Mouse (Mus musculus) stomach, postnatal 0 days (tissue): ENCODE data around the gene Ramp1. TPM values are rescaled to one million over a fixed set of nuclear protein-coding genes. Genes with fewer than 3 reads are reported as not detected.
A peak's percentile ranks its signal among the peaks of the same experiment; 100 is the strongest.

ENCODE experiments used
- ATAC-seq: fragments of 200-750 bp; cut with Nextera tagmentation; 2 replicates; pipeline ENCODE4 v1.8.0; 2017; ENCODE audit not compliant: low FRiP score, low TSS enrichment
- DNase-seq: peaks from one replicate; pipeline ENCODE4 v3.0.0-alpha.2; 2016; ENCODE audit warnings: low spot score
- H3K27ac ChIP-seq: fragments of 300-500 bp; sonication (generic); replicated peaks from 2 replicates; pipeline ENCODE4 v1.5.1; 2014; ENCODE audit warnings: mild to moderate bottlenecking, control low read depth
- H3K27me3 ChIP-seq: fragments of 300-500 bp; sonication (generic); 2 replicates; pipeline ENCODE4 v1.6.1; 2014; ENCODE audit warnings: low read length; ENCODE audit not compliant: control insufficient read depth, insufficient read depth
- H3K36me3 ChIP-seq: fragments of 300-500 bp; sonication (generic); 2 replicates; pipeline ENCODE4 v1.6.1; 2014; ENCODE audit warnings: low read length, mixed read lengths; ENCODE audit not compliant: control insufficient read depth, insufficient read depth
- H3K4me1 ChIP-seq: fragments of 300-500 bp; sonication (generic); replicated peaks from 2 replicates; pipeline ENCODE4 v1.6.1; 2014; ENCODE audit warnings: antibody characterized with exemption; ENCODE audit not compliant: control insufficient read depth, insufficient read depth
- H3K4me2 ChIP-seq: fragments of 300-500 bp; sonication (generic); replicated peaks from 2 replicates; pipeline ENCODE4 v1.6.1; 2014; ENCODE audit warnings: low read depth, mild to moderate bottlenecking, control low read depth, moderate library complexity
- H3K4me3 ChIP-seq: fragments of 300-500 bp; sonication (generic); 2 replicates; pipeline ENCODE4 v1.5.1; 2014; ENCODE audit warnings: low read depth, low read length, control low read depth
- H3K9ac ChIP-seq: fragments of 300-500 bp; sonication (generic); 2 replicates; pipeline ENCODE4 v1.6.1; 2014; ENCODE audit warnings: mild to moderate bottlenecking, low read length, control low read depth, mixed read lengths
- H3K9me3 ChIP-seq: fragments of 300-500 bp; sonication (generic); 2 replicates; pipeline ENCODE4 v1.6.1; 2016; ENCODE audit warnings: low read length; ENCODE audit not compliant: control insufficient read depth
- CTCF ChIP-seq: IDR thresholded peaks from 2 replicates; pipeline ENCODE4 v1.5.1; 2016; ENCODE audit warnings: antibody characterized with exemption, low read depth, mild to moderate bottlenecking, moderate library complexity
- EP300 ChIP-seq: optimal IDR thresholded peaks from 2 replicates; pipeline ENCODE3; 2016; ENCODE audit warnings: antibody characterized with exemption
- WGBS: fragments of 180-500 bp; shearing (Covaris S2); extraction: QIAGEN DNeasy Blood & Tissue Kit; methylation state at CpG from one replicate; pipeline ENCODE4 v1.1.7; 2014; 5-methylcytosine and 5-hydroxymethylcytosine counted together
- polyA plus RNA-seq: library from polyadenylated mRNA; unstranded; fragments of >200 nt; fragmentation: Nextera tagmentation; extraction: Ambion mirVana; gene quantifications from 2 replicates; pipeline ENCODE4 v1.2.1, GENCODE M21; 2015

Ramp1 gene
- polyA plus RNA-seq, 1 experiment from 2014 or later, result 10.5 TPM

- no peaks in the 10 kb centered on the region for H3K4me1 ChIP-seq
- 49% methylated on average over 10 of the region's 10 CpGs for WGBS
- no peaks in the 10 kb centered on the region for H3K9me3 ChIP-seq
- H3K9ac ChIP-seq, result no peak overlapping the region
- no peak overlapping the region for H3K4me2 ChIP-seq
- no peaks in the 10 kb centered on the region for H3K36me3 ChIP-seq
- ATAC-seq (peak; percentile 47; the same call in 1 of the 2 replicates), DNase-seq (peak; percentile 24)
- TF ChIP-seq EP300, result no peak
- no peak for TF ChIP-seq CTCF
- no peaks in the 10 kb centered on the region for H3K27me3 ChIP-seq
- H3K27ac ChIP-seq, result peak overlapping the region; percentile 78
- H3K4me3 ChIP-seq, result no peak overlapping the region
These were observed 37.1 kb downstream of the Ramp1 start for GRCm38 (mm10) chr1:91216504-91217267.

GRCm38 (mm10) chr1:91219641-91220321 lies 40.2 kb downstream of the Ramp1 start:
- no peaks in the 10 kb centered on the region for H3K27me3 ChIP-seq
- no peak overlapping the region for H3K4me3 ChIP-seq
- H3K4me1 ChIP-seq, result no peaks in the 10 kb centered on the region
- H3K9me3 ChIP-seq, result no peaks in the 10 kb centered on the region
- no peak for DNase-seq
- no peak overlapping the region for H3K9ac ChIP-seq
- no peak overlapping the region for H3K27ac ChIP-seq
- no peaks in the 10 kb centered on the region for H3K36me3 ChIP-seq
- ATAC-seq, result no peak
- TF ChIP-seq CTCF (no peak), EP300 (no peak)
- no peak overlapping the region for H3K4me2 ChIP-seq
- WGBS, result 82% methylated on average over 7 of the region's 7 CpGs

- DNase-seq, result no peak
- Histone ChIP-seq H3K4me2 (no peak overlapping the region), H3K27ac (no peak overlapping the region), H3K9me3 (no peaks in the 10 kb centered on the region), H3K4me1 (no peaks in the 10 kb centered on the region), H3K27me3 (no peaks in the 10 kb centered on the region), H3K36me3 (no peaks in the 10 kb centered on the region), H3K9ac (no peak overlapping the region), H3K4me3 (no peak overlapping the region)
- no peak for ATAC-seq
- 84% methylated on average over 3 of the region's 3 CpGs for WGBS
- TF ChIP-seq EP300 (no peak), CTCF (no peak)
These were observed 40.7 kb downstream of the Ramp1 start for GRCm38 (mm10) chr1:91220322-91220672.

DNA sequence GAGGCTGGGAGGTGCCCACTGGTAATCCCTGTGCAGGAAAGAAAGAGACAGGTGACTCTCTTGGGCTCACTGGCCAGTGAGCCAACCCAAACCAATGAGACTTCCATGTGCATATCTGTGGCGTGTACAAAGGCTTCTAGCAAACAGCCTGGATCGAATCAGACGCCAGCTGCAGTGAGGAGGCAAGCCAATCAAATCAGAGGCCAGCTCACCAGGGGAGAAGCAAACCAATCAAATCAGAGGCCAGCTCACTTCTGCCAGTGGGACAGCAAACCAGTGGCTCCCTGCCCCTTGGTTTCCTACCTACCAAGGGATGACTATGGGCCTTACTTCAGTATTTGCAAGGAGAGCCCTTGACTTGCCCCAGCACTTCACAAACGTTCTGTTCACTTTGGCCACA lies 46.9 kb downstream of the Ramp1 start:
- DNase-seq, result no peak
- no peak for ATAC-seq
- TF ChIP-seq EP300, result no peak
- Histone ChIP-seq H3K4me1 (no peaks in the 10 kb centered on the region), H3K4me3 (no peak overlapping the region), H3K9ac (no peak overlapping the region), H3K27ac (no peak overlapping the region), H3K4me2 (no peak overlapping the region), H3K36me3 (no peaks in the 10 kb centered on the region), H3K27me3 (no peaks in the 10 kb centered on the region), H3K9me3 (no peaks in the 10 kb centered on the region)
- 80% methylated on average over 4 of the region's 4 CpGs for WGBS

DNA sequence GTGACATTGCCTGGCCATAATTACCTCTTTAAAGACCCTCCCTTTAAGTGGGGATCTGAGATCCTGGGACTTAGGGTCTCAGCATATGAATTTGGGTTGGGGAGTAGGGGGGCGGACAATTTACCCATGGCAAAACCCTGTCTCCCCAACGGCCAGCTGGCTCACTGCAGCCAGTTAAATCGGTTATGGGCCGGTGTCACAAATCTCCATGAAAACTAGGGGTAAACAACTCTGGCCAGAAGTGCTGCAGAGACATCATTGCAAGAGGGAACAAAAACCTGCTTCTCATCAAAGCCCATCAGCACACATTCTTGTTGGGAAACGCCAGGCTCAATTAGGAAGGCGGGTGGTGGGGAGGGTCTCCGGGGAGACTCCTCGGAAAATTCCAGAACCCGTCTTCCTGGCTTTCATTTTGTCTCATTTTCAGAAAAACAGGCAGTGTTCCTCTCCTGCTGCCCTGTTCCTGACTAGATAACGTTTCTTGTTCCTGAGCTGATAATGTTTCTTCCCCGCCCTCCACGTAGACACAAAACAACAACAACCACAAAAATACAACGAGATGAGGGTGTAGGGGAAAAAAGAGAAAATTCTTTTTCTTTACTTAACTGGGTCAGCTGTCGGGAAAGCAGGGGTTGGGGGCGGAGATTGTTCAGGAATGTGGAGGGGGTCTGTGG lies 47.9 kb downstream of the Ramp1 start:
- Histone ChIP-seq H3K4me3 (no peak overlapping the region), H3K9ac (no peak overlapping the region), H3K4me1 (no peaks in the 10 kb centered on the region), H3K36me3 (no peaks in the 10 kb centered on the region), H3K9me3 (no peaks in the 10 kb centered on the region), H3K27me3 (no peaks in the 10 kb centered on the region), H3K4me2 (no peak overlapping the region), H3K27ac (no peak overlapping the region; the same call in 1 of the 2 replicates)
- TF ChIP-seq EP300, result no peak
- 47% methylated on average over 15 of the region's 15 CpGs for WGBS
- no peak for ATAC-seq
- no peak for DNase-seq

GRCm38 (mm10) chr1:91231142-91231541 lies 51.5 kb downstream of the Ramp1 start:
- no peaks in the 10 kb centered on the region for H3K9me3 ChIP-seq
- no peak overlapping the region for H3K9ac ChIP-seq
- no peaks in the 10 kb centered on the region for H3K4me1 ChIP-seq
- no peak overlapping the region for H3K27ac ChIP-seq
- TF ChIP-seq CTCF, result no peak
- no peak for TF ChIP-seq EP300
- no peak overlapping the region for H3K4me2 ChIP-seq
- WGBS, result 66% methylated on average over 6 of the region's 6 CpGs
- H3K27me3 ChIP-seq, result no peaks in the 10 kb centered on the region
- no peak overlapping the region for H3K4me3 ChIP-seq
- no peak for ATAC-seq
- H3K36me3 ChIP-seq, result no peaks in the 10 kb centered on the region
- no peak for DNase-seq
